Mouse (Mus musculus) hindbrain, embryonic 13.5 days (tissue): ENCODE results near the gene Gclc. TPM values are rescaled to one million over a fixed set of nuclear protein-coding genes. Genes with fewer than 3 reads are reported as not detected.
A peak's percentile ranks its signal among the peaks of the same experiment; 100 is the strongest.
"Not testable (repeated sequence)": the region's sequence is repeated elsewhere in the genome, so short reads cannot be mapped to it uniquely, and the experiment has no call there.

ENCODE experiments used
- ATAC-seq: fragments of 200-750 bp; cut with Nextera tagmentation; 2 replicates; pipeline ENCODE4 v1.8.0; 2017; ENCODE audit warnings: moderate TSS enrichment; ENCODE audit not compliant: low FRiP score
- H3K27ac ChIP-seq: fragments of 300-500 bp; sonication (generic); 2 replicates; pipeline ENCODE4 v1.5.1; 2015; ENCODE audit warnings: inconsistent platforms, mild to moderate bottlenecking, moderate library complexity
- H3K27me3 ChIP-seq: fragments of 300-500 bp; sonication (generic); 2 replicates; pipeline ENCODE4 v1.6.1; 2015; ENCODE audit warnings: mild to moderate bottlenecking, inconsistent platforms
- H3K36me3 ChIP-seq: fragments of 300-500 bp; sonication (generic); 2 replicates; pipeline ENCODE4 v1.6.1; 2015; ENCODE audit warnings: mild to moderate bottlenecking, inconsistent platforms
- H3K4me1 ChIP-seq: fragments of 300-500 bp; sonication (generic); replicated peaks from 2 replicates; pipeline ENCODE4 v1.6.1; 2015; ENCODE audit warnings: inconsistent platforms
- H3K4me2 ChIP-seq: fragments of 300-500 bp; sonication (generic); 2 replicates; pipeline ENCODE4 v1.6.1; 2015; ENCODE audit warnings: inconsistent platforms, mild to moderate bottlenecking, moderate library complexity
- H3K4me3 ChIP-seq: fragments of 300-500 bp; sonication (generic); 2 replicates; pipeline ENCODE4 v1.5.1; 2015; ENCODE audit warnings: mild to moderate bottlenecking, inconsistent platforms
- H3K9ac ChIP-seq: fragments of 300-500 bp; sonication (generic); 2 replicates; pipeline ENCODE4 v1.6.1; 2015; ENCODE audit warnings: mild to moderate bottlenecking, inconsistent platforms
- H3K9me3 ChIP-seq: fragments of 300-500 bp; sonication (generic); 2 replicates; pipeline ENCODE4 v1.6.1; 2016; ENCODE audit warnings: inconsistent platforms
- WGBS: fragments of 180-500 bp; shearing (Covaris S2); methylation state at CpG from one replicate; pipeline ENCODE4 v1.1.7; 2015; 5-methylcytosine and 5-hydroxymethylcytosine counted together
- polyA plus RNA-seq: library from polyadenylated mRNA; unstranded; fragments of >200 nt; fragmentation: Nextera tagmentation; extraction: Ambion mirVana; gene quantifications from 2 replicates; pipeline ENCODE4 v1.2.1, GENCODE M21; 2015

Gclc gene
- polyA plus RNA-seq, 1 experiment from 2014 or later, result 16.4 TPM

DNA sequence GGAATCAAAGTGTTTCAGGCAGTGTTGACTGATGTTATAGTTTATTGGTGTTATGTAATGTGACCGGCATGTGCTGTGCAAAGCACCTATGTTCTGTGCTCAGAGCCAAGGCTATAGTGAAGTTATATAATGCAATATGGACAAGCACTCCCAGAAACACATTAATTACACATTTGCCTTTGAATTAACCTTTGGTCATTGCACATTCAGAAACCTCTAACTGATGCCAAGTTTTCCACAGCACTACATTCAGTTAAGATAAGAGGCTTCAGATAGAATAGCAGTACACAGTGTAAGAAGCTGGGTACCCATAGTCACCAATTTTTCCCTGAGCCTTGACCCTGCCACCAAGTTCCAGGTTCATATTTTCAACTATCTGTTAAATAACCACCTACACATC, 32.0 kb upstream of the Gclc start:
- Histone ChIP-seq H3K9me3 (no peaks in the 10 kb centered on the region), H3K9ac (no peak overlapping the region), H3K4me3 (no peak overlapping the region), H3K27me3 (no peaks in the 10 kb centered on the region), H3K4me2 (no peak overlapping the region), H3K4me1 (no peaks in the 10 kb centered on the region), H3K36me3 (no peaks in the 10 kb centered on the region), H3K27ac (no peak overlapping the region)
- no peak for ATAC-seq
- 100% methylated on average over 1 of the region's 1 CpGs for WGBS

DNA sequence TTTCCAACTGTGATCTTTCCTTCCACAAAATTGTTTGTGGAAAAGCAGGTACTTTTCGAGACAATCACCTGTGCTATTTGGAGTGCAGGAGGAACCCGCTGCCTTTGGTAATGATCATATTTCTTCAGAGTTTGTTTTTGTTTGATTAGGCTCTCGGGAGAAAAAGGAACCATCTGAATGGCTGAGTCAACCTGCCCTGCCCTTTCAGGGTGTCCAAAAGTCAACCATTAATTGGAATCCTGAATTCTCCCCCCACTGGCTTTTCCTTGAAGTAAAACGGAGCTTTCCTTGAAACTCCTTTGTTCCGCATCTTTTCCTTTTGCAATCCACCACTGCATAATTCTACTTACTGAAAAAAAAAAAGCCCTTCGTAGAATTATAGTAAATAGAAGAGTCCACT, 30.1 kb upstream of the Gclc start:
- no peak overlapping the region for H3K4me2 ChIP-seq

DNA sequence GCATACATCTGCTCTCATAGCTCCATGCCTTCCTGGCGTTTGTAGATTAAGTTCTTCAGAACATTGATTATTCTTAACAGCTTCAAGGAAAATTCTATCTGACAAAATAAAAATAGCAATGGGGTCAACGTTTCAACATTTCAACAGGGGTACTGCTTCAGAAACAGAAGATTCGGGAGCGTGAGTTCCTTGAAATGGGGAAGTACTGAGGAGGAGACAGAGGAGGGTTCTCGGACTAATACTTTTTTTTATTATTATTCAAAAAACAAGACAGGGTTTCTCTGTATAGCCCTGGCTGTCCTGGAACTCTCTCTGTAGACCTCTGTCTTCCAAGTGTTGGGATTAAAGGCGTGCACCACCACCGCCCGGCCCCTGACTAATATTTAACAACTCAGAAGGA, 28.9 kb upstream of the Gclc start:
- ATAC-seq, result no peak
- H3K9ac ChIP-seq, result no peak overlapping the region
- H3K4me3 ChIP-seq, result no peak overlapping the region
- H3K27ac ChIP-seq, result no peak overlapping the region
- no peaks in the 10 kb centered on the region for H3K27me3 ChIP-seq
- H3K4me1 ChIP-seq, result no peaks in the 10 kb centered on the region
- WGBS, result 95% methylated on average over 8 of the region's 8 CpGs
- H3K4me2 ChIP-seq, result no peak overlapping the region
- no peaks in the 10 kb centered on the region for H3K9me3 ChIP-seq
- H3K36me3 ChIP-seq, result no peaks in the 10 kb centered on the region

More for the DNA sequence above, 30.1 kb upstream of the Gclc start:
- Histone ChIP-seq H3K9me3 (no peaks in the 10 kb centered on the region), H3K4me1 (no peaks in the 10 kb centered on the region), H3K27me3 (no peaks in the 10 kb centered on the region), H3K36me3 (no peaks in the 10 kb centered on the region), H3K9ac (no peak overlapping the region), H3K27ac (no peak overlapping the region), H3K4me3 (no peak overlapping the region)
- ATAC-seq, result no peak
- WGBS, result 81% methylated on average over 6 of the region's 6 CpGs

DNA sequence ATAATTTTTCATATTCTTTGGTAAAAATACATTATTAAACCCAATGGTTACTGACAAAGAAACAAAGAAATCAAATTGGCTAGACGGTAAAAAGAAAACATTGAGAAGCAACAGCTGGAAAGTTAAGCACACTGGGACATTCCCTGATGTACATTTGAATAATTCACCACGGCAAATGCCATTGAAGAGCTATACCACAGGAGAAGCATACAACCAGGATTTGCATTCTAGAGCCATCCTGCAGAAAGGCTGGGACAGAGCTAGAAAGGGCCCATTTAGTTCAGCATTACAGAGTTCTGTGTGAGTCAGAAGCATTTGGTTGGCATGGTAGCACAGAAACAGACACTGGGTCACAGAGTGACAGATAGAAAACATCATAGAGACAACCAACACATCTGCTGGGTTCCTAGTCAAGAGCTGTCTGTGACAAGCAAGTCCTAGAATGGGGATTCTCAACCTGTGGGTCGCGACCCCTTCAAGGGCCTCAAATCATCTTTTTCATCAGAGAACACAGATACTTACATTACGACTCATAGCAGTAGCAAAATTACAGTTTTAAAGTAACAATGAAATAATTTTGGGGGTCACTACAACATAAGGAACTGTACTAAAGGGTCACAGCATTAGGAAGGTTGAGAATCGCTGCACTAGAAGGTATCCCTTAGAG, 28.2 kb upstream of the Gclc start:
- Histone ChIP-seq H3K4me1 (no peaks in the 10 kb centered on the region), H3K36me3 (no peaks in the 10 kb centered on the region), H3K4me2 (no peak overlapping the region), H3K9ac (no peak overlapping the region), H3K9me3 (no peaks in the 10 kb centered on the region), H3K27ac (no peak overlapping the region), H3K27me3 (no peaks in the 10 kb centered on the region), H3K4me3 (no peak overlapping the region)
- 85% methylated on average over 6 of the region's 6 CpGs for WGBS
- ATAC-seq, result no peak

DNA sequence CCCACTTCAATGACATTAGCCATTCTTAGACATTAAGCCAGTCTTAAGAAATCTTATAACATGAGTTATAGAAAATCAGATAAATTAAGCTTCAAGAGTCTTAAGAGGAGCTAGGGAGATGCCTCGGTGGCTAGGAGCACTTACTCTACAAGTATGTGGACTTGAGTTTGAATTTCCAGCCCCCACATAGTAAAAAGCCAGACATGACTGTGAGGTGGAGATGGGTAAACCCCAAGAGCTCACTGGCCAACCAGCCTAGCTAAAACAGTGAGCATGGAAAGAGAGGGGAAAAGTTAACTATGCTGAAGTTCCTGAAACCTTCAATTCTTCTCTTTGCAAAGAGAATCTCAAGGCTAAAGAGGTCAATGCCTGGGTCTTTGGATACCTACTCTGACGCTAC, 27.3 kb upstream of the Gclc start:
- 90% methylated on average over 2 of the region's 2 CpGs for WGBS
- H3K27ac ChIP-seq, result no peak overlapping the region

DNA sequence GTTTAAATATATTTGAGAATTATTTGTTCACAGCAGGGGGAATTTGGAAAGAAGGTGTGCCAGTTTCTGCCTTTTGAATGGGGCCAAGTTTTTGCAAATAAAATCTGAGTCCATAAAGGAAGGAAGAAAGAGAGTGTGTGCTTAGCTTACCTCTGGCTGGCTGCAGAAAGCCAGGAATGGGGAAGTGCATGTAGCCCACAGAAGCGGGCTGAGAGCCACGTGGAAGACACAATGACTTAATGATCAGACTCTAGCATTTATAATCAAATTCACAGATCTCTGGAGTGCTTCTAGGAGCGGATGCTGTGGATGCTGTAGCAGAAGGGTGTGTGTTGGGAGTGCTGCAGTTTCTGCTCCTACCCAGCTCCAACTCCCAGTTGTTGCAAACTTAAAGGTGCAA, 22.3 kb upstream of the Gclc start:
- WGBS, result 68% methylated on average over 3 of the region's 3 CpGs
- Histone ChIP-seq H3K4me2 (no peak overlapping the region), H3K4me1 (no peaks in the 10 kb centered on the region), H3K27ac (no peak overlapping the region), H3K27me3 (no peaks in the 10 kb centered on the region), H3K9me3 (no peaks in the 10 kb centered on the region), H3K36me3 (no peaks in the 10 kb centered on the region), H3K4me3 (no peak overlapping the region), H3K9ac (no peak overlapping the region)
- no peak for ATAC-seq

More for the DNA sequence above, 27.3 kb upstream of the Gclc start:
- Histone ChIP-seq H3K9ac (no peak overlapping the region), H3K9me3 (no peaks in the 10 kb centered on the region), H3K4me3 (no peak overlapping the region), H3K36me3 (no peaks in the 10 kb centered on the region), H3K4me1 (no peaks in the 10 kb centered on the region), H3K27me3 (no peaks in the 10 kb centered on the region), H3K4me2 (no peak overlapping the region)
- ATAC-seq, result no peak

DNA sequence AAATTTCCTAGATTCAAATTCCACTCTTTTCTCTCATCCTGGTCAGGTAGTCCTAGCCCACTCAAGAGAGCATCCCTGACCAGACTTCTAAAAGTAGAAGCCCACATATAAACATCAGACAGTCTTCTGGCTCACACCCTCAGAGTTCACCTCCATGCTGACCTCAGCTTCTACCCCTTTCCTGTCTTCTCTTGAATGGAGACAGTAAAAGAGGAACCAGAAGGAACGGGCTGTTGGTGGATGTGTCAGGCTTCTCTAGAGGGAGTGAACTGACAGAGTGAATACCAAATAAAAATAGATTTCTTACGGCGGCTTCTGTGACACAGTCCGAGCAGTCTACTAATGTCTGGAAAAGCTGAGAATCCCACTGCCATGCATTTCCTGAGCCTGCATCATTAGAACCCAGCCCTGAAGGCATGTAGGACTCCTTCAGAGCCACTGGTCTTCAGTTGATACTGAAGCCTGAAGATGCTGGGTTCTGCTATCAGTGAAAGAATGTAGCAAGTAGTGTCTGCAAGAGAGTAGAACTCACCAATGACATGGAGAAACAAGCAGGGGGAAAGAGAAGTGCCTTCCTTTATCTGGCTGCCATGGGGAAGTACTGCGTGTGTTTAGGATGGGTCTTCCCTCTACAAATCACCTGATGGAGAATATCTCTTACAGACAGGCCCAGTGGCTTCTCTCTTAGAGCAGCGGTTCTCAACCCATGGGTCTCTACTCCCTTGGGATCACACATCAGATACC, 16.9 kb upstream of the Gclc start:
- no peak for ATAC-seq
- Histone ChIP-seq H3K27ac (no peak overlapping the region), H3K4me1 (no peaks in the 10 kb centered on the region), H3K9me3 (no peaks in the 10 kb centered on the region), H3K36me3 (no peaks in the 10 kb centered on the region), H3K4me3 (no peak overlapping the region), H3K27me3 (no peaks in the 10 kb centered on the region), H3K4me2 (no peak overlapping the region), H3K9ac (no peak overlapping the region)
- WGBS, result 88% methylated on average over 6 of the region's 6 CpGs

DNA sequence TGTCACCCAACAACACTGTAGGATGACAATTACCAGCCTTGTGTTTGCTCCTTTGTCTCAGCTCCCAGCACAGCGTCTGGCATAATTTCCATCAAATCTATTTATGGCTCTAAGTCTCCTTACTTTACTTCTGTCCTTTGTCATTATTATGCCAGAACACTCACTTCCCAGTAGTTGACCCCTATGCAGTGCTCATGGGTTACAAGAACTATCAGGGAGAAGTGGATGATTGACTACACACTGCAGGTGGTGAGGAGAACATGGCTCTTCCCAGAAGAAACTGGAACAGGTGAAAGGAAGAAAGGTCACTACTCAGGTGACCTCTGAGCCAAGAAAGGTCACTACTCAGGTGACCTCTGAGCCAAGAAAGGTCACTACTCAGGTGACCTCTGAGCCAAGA, 12.9 kb upstream of the Gclc start:
- Histone ChIP-seq H3K4me3 (no peak overlapping the region), H3K9ac (no peak overlapping the region), H3K4me1 (no peaks in the 10 kb centered on the region), H3K27me3 (no peaks in the 10 kb centered on the region), H3K4me2 (no peak overlapping the region), H3K9me3 (no peaks in the 10 kb centered on the region), H3K27ac (no peak overlapping the region), H3K36me3 (no peaks in the 10 kb centered on the region)
- ATAC-seq, result no peak
- 78% methylated on average over 1 of the region's 1 CpGs for WGBS

DNA sequence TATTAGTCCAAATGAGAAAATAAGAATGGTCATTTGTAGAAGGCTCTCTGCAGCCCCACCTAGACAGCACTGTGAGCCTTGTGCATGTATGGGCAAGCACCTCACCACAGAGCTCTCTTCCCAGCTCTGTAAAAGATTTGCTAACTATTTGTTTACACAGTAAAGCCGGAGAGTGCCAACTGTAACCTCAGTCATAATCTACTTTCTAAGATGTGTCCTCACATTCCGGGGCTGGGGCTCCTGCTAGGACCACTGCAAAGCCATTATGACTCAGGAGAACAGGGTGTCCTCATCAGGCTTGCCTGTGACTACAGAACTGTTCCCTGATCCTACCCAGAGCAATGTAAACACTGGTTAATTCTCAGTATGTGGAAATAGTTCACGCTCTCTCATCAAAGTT, 9.5 kb upstream of the Gclc start:
- Histone ChIP-seq H3K4me2 (no peak overlapping the region), H3K4me3 (no peak overlapping the region), H3K27ac (no peak overlapping the region), H3K4me1 (peaks cover 2% of the 10 kb centered on the region), H3K27me3 (no peaks in the 10 kb centered on the region), H3K9ac (no peak overlapping the region), H3K9me3 (no peaks in the 10 kb centered on the region), H3K36me3 (no peaks in the 10 kb centered on the region)
- 78% methylated on average over 3 of the region's 3 CpGs for WGBS
- no peak for ATAC-seq

DNA sequence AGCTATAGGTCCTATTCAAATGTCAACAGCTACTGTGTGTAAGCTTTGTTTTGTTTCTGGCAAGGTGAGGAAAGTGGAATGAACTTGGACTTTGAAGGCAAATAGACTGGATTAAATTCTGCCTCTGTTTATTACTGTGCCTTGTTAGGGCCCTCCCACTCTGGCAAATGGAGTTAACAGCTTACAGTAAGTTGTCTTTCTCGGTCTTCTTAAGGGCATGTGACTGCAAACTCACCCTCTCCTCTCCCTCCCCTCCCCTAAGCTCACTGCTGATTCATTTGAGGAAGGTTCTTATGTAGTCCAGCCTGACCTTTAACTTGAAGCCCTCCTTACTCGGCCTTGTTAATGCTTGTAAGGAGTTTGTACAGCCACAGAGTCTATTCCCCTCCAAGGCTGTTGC, 8.0 kb upstream of the Gclc start:
- Histone ChIP-seq H3K36me3 (no peaks in the 10 kb centered on the region), H3K9me3 (no peaks in the 10 kb centered on the region), H3K27me3 (no peaks in the 10 kb centered on the region), H3K9ac (no peak overlapping the region), H3K4me1 (peaks cover 11% of the 10 kb centered on the region), H3K4me3 (no peak overlapping the region), H3K4me2 (no peak overlapping the region), H3K27ac (no peak overlapping the region)
- WGBS, result 67% methylated on average over 2 of the region's 2 CpGs
- no peak for ATAC-seq

DNA sequence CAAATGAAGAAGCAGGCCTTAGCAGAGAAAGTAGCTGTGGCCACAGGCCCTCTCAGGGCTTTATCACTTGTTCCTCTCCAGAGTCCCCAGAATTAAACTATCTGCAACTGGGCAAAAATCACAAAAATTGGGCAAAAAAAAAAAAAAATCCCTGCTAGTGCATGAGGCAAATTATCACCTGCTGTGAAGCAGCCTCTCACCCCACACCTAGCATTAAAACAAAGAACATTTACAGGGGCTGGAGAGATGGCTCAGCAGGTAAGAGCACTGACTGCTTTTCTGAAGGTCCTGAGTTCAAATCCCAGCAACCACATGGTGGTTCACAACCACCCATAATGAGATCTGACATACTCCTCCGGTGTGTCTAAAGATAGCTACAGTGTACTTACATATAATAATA, 6.0 kb upstream of the Gclc start:
- H3K9ac ChIP-seq, H3K36me3 ChIP-seq, ATAC-seq, H3K27ac ChIP-seq, H3K4me3 ChIP-seq, H3K4me2 ChIP-seq, H3K27me3 ChIP-seq, H3K9me3 ChIP-seq: not testable (repeated sequence)
- H3K4me1 ChIP-seq, result peaks cover 13% of the 10 kb centered on the region
- WGBS, result 95% methylated on average over 1 of the region's 1 CpGs

DNA sequence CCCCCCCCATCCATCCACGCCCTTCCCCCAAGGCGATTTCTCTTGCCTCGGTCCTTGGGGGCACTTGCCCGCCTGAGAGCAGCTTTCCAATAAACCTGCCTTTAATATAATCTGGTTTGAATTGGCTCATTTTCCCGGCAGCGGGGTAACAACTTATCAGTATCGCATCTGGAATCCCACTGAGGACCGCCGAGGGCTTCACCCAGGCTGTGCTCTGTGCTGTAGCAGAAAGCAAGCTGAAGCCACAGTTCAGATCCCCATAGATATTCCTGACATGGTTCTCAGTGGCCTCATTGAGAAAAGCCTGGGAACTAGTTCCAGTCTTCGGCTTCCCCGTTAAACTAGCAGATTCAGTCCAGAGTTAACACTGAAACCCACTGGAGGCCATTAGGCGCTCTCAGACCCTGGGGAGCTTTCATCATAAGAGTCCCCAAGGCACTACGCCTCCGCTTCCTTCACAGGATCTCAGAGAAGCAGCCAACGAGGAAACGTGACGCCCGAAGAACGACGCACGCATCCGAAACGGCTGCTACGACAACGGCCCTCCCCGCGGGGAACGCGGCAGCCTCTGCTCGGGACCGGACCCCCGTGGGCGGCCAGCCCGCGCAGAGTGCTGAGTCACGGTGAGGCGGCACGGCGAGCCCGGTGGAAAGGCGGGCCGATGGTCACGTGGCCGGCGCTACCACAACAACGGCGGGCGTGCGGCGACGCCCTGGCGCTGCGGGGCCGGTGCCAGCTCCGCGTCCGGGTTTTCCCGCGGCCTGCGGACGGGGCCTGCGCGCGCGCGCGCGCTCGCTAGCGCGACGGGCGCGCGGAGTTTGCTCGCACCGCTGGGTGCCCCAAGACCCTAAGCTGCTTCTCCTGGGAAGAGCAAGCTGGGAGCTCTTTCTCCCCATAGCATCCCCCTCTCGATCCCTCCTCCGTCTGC, 3.9 kb upstream of the Gclc start:
- no peaks in the 10 kb centered on the region for H3K36me3 ChIP-seq
- H3K27me3 ChIP-seq, result 0 out of 2 replicates have a peak, but pooled peaks cover 3% of the 10 kb centered on the region
- no peaks in the 10 kb centered on the region for H3K9me3 ChIP-seq
- peak overlapping the region; percentile 76 for H3K9ac ChIP-seq
- peak overlapping the region; percentile 90 for H3K27ac ChIP-seq
- H3K4me2 ChIP-seq, result peak overlapping the region; percentile 78
- peak; percentile 91 for ATAC-seq
- H3K4me1 ChIP-seq, result peaks cover 18% of the 10 kb centered on the region
- WGBS, result under 1% methylated on average over 79 of the region's 79 CpGs
- H3K4me3 ChIP-seq, result peak overlapping the region; percentile 64
